Mouse (Mus musculus) midbrain, embryonic 10.5 days (tissue): ENCODE results near the gene Palm3. TPM values are rescaled to one million over a fixed set of nuclear protein-coding genes. Genes with fewer than 3 reads are reported as not detected.
"Not testable (repeated sequence)": the region's sequence is repeated elsewhere in the genome, so short reads cannot be mapped to it uniquely, and the experiment has no call there.

Source experiments
- DNase-seq: peaks from one replicate; pipeline ENCODE4 v3.0.0-alpha.2; 2017; ENCODE audit warnings: low spot score
- H3K27ac ChIP-seq: fragments of 300-500 bp; sonication (generic); replicated peaks from 2 replicates; pipeline ENCODE4 v1.5.1; 2016; ENCODE audit warnings: mild to moderate bottlenecking
- H3K27me3 ChIP-seq: fragments of 300-500 bp; sonication (generic); 2 replicates; pipeline ENCODE4 v1.6.1; 2016; ENCODE audit warnings: low read depth, mild to moderate bottlenecking; ENCODE audit not compliant: poor library complexity, severe bottlenecking
- H3K36me3 ChIP-seq: fragments of 300-500 bp; sonication (generic); 2 replicates; pipeline ENCODE4 v1.6.1; 2016; ENCODE audit warnings: mild to moderate bottlenecking, moderate library complexity
- H3K4me1 ChIP-seq: fragments of 300-500 bp; sonication (generic); 2 replicates; pipeline ENCODE4 v1.6.1; 2016
- H3K4me3 ChIP-seq: fragments of 300-500 bp; sonication (generic); 2 replicates; pipeline ENCODE4 v1.5.1; 2016; ENCODE audit warnings: mild to moderate bottlenecking, moderate library complexity
- H3K9me3 ChIP-seq: fragments of 300-500 bp; sonication (generic); replicated peaks from 2 replicates; pipeline ENCODE4 v1.6.1; 2016; ENCODE audit warnings: mild to moderate bottlenecking
- WGBS: fragments of 180-500 bp; shearing (Covaris S2); methylation state at CpG from one replicate; pipeline ENCODE4 v1.1.7; 2016; 5-methylcytosine and 5-hydroxymethylcytosine counted together
- polyA plus RNA-seq: library from polyadenylated mRNA; unstranded; fragments of >200 nt; fragmentation: Nextera tagmentation; extraction: Ambion mirVana; gene quantifications from 2 replicates; pipeline ENCODE4 v1.2.1, GENCODE M21; 2016

Gene Palm3
- polyA plus RNA-seq, 1 experiment from 2014 or later = 7.9 TPM

DNA sequence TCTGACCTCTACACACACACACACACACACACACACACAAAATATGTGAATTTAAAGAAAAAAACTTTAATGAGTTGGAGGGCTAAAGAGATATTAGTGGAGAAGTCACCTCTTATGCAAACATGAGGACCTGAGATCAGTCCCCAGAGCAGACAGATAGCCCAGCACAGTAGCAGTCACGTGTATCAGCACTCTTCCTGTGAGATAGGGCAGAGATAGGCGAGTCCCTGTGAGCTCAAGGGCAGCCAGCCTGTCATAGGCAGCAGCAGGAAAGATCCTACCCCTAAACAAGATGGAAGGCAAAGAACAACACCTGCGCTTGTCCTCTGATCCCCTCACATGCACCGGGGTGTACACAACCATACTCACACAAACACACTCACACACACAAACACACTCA lies 38.8 kb upstream of the Palm3 start:
- H3K4me3 ChIP-seq = no peak overlapping the region
- peaks cover 92% of the 10 kb centered on the region for H3K36me3 ChIP-seq
- H3K27me3 ChIP-seq = no peaks in the 10 kb centered on the region
- no peak overlapping the region for H3K27ac ChIP-seq
- DNase-seq = no peak
- WGBS = 87% methylated on average over 4 of the region's 4 CpGs
- no peaks in the 10 kb centered on the region for H3K9me3 ChIP-seq
- peaks cover 11% of the 10 kb centered on the region for H3K4me1 ChIP-seq

DNA sequence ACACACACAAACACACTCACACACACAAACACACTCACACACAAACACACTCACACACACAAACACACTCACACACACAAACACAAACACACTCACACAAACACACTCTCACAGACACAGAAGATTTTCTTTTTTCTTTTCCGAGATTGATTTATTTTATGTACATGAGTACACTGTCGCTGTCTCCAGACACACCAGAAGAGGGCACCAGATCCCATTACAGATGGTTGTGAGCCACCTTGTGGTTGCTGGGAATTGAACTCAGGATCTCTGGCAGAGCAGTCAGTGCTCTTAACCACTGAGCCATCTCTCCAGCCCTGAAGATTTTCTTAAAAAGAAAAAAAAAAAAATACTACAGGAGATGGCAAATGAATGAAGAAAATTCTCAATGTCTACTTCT lies 38.0 kb upstream of the Palm3 start:
- peaks cover 95% of the 10 kb centered on the region for H3K36me3 ChIP-seq
- not testable (repeated sequence) for H3K9me3 ChIP-seq, DNase-seq, H3K27me3 ChIP-seq, H3K27ac ChIP-seq, H3K4me1 ChIP-seq, H3K4me3 ChIP-seq
- WGBS = 94% methylated on average over 2 of the region's 2 CpGs

DNA sequence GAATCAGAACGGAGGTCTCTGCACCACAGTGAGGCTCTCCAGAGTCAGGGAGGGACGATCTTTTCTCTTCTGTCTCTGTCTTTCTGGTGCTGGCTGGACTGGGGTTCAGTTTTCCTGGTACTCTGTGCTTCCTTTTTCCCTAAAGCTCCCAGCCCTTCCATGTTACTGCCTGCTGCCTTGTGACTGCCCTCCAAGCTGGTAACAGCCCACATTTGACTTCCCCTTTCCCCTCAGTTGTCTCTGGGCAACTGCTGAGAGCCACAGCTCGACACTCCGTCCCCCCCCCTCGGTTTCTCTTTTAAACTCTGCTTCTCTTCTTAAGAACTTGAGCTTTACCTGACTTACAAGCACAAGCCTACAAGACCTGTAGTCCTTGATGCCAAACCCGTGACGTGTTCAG lies 32.0 kb upstream of the Palm3 start:
- Histone ChIP-seq H3K4me3 (no peak overlapping the region), H3K9me3 (no peaks in the 10 kb centered on the region), H3K4me1 (no peaks in the 10 kb centered on the region), H3K27me3 (no peaks in the 10 kb centered on the region), H3K27ac (no peak overlapping the region), H3K36me3 (peaks cover 96% of the 10 kb centered on the region)
- DNase-seq = no peak
- WGBS = 91% methylated on average over 7 of the region's 7 CpGs

GRCm38 (mm10) chr8:83990170-83990569 lies 31.1 kb upstream of the Palm3 start:
- H3K36me3 ChIP-seq = peaks cover 96% of the 10 kb centered on the region
- no peak for DNase-seq
- no peaks in the 10 kb centered on the region for H3K9me3 ChIP-seq
- no peaks in the 10 kb centered on the region for H3K4me1 ChIP-seq
- 94% methylated on average over 14 of the region's 14 CpGs for WGBS
- peaks cover 7% of the 10 kb centered on the region; the same call in 1 of the 2 replicates for H3K27me3 ChIP-seq
- no peak overlapping the region for H3K27ac ChIP-seq
- H3K4me3 ChIP-seq = no peak overlapping the region

GRCm38 (mm10) chr8:83992488-83992887 lies 28.8 kb upstream of the Palm3 start:
- Histone ChIP-seq H3K27me3 (peaks cover 11% of the 10 kb centered on the region; the same call in 1 of the 2 replicates), H3K9me3 (no peaks in the 10 kb centered on the region), H3K4me3 (no peak overlapping the region), H3K36me3 (peaks cover 75% of the 10 kb centered on the region), H3K27ac (no peak overlapping the region), H3K4me1 (peaks cover 14% of the 10 kb centered on the region)
- DNase-seq = no peak
- 80% methylated on average over 2 of the region's 2 CpGs for WGBS

- H3K4me3 ChIP-seq = no peak overlapping the region
- peaks cover 14% of the 10 kb centered on the region for H3K27me3 ChIP-seq
- peaks cover 21% of the 10 kb centered on the region for H3K4me1 ChIP-seq
- no peak for DNase-seq
- no peak overlapping the region for H3K27ac ChIP-seq
- H3K9me3 ChIP-seq = no peaks in the 10 kb centered on the region
- H3K36me3 ChIP-seq = peaks cover 60% of the 10 kb centered on the region
- 92% methylated on average over 3 of the region's 3 CpGs for WGBS
Measured at GRCm38 (mm10) chr8:83994030-83994429, 27.2 kb upstream of the Palm3 start.

GRCm38 (mm10) chr8:83995973-83996372 lies 25.3 kb upstream of the Palm3 start:
- peak; percentile 26 for DNase-seq
- peaks cover 32% of the 10 kb centered on the region for H3K4me1 ChIP-seq
- H3K9me3 ChIP-seq = no peaks in the 10 kb centered on the region
- peaks cover 60% of the 10 kb centered on the region for H3K36me3 ChIP-seq
- peaks cover 34% of the 10 kb centered on the region for H3K27me3 ChIP-seq
- 10% methylated on average over 12 of the region's 12 CpGs for WGBS
- peak overlapping the region; percentile 87 for H3K4me3 ChIP-seq
- H3K27ac ChIP-seq = peak overlapping the region; percentile 94

DNA sequence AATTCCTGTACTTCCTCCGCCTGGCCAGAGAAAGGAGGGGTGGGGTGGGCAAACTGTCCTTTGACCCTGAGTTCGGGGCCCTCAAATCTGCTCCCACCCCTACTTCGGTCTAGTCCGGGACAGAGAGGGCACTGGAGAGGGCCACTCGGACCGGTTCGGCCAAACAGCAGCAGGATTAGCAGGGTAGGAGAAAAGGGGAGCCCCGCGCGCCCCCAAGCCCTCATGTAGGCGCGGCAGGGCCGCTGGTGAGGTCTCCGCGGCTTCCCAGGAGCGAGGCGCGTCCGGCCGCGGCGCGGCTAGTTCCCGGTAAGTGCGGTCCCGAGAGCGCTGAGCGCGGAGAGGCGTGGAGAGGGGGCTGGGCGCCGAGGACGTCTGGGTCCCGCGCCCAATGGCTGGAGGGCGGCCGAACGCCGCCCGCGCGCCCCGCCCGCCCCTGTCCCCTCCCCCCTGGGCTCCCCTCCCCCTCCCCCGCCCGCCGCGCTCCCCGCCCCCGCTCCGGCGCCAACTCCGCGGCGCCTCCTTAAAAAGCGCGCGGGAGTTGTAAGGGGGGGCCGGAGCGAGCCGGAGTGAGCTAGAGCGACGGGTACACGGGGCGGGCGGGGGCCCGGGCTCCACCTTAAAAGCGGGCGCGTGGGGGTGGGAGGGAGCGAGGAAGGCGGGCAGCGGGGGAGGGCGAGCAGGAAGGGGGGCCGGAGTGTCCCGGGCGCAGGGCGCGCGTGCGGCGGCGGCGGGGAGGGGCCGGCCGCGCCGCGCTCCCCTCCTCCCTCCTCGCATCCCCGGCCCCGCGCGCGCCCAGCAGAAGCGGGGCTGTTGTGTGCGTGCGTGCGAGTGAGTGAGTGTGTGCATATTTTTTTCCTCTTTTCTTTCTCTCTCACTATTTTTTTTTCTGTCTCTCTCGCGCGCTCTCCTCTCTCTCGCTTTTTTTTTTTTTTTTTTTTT lies 24.4 kb upstream of the Palm3 start:
- peak overlapping the region; percentile 87 for H3K4me3 ChIP-seq
- H3K36me3 ChIP-seq = peaks cover 60% of the 10 kb centered on the region
- DNase-seq = peak; percentile 89
- WGBS = under 1% methylated on average over 65 of the region's 103 CpGs
- H3K4me1 ChIP-seq = peaks cover 41% of the 10 kb centered on the region
- no peaks in the 10 kb centered on the region for H3K9me3 ChIP-seq
- peak overlapping the region; percentile 94 for H3K27ac ChIP-seq
- H3K27me3 ChIP-seq = peaks cover 42% of the 10 kb centered on the region

DNA sequence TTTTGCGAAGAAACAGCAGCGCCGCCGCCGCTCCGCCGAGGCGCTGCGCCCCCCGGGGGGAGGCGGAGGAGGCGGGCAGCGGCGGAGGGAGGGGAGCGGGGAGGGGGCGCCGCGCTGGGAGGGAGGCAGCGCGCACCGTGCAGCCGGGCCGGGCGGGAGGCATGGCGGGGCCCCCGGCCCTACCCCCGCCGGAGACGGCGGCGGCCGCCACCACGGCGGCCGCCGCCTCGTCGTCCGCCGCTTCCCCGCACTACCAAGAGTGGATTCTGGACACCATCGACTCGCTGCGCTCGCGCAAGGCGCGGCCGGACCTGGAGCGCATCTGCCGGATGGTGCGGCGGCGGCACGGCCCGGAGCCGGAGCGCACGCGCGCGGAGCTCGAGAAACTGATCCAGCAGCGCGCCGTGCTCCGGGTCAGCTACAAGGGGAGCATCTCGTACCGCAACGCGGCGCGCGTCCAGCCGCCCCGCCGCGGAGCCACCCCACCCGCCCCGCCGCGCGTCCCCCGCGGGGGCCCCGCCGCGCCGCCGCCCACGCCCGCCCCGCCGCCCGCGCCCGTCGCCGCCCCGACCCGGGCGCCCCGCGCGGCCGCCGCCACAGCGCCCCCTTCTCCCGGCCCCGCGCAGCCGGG lies 23.6 kb upstream of the Palm3 start, which contains the start of gene Samd1:
Gene Samd1, plus strand, starts transcription at position 162 of the 631 bp plus-strand sequence.
- peaks cover 57% of the 10 kb centered on the region for H3K36me3 ChIP-seq
- 11% methylated on average over 101 of the region's 112 CpGs for WGBS

GRCm38 (mm10) chr8:83998231-83999056 lies 22.8 kb upstream of the Palm3 start:
- Histone ChIP-seq H3K27ac (peak overlapping the region; percentile 83), H3K4me3 (peak overlapping the region; percentile 87), H3K9me3 (no peaks in the 10 kb centered on the region), H3K4me1 (peaks cover 49% of the 10 kb centered on the region), H3K36me3 (peaks cover 50% of the 10 kb centered on the region), H3K27me3 (peaks cover 58% of the 10 kb centered on the region)
- peak; percentile 73 for DNase-seq
- 10% methylated on average over 92 of the region's 92 CpGs for WGBS

More for the DNA sequence above, 23.6 kb upstream of the Palm3 start, which contains the start of gene Samd1:
- H3K27me3 ChIP-seq = peaks cover 50% of the 10 kb centered on the region
- peak within 1 kb of the TSS; percentile 94 for H3K27ac ChIP-seq
- DNase-seq = peak; percentile 68
- peaks cover 41% of the 10 kb centered on the region for H3K4me1 ChIP-seq
- H3K4me3 ChIP-seq = peak within 1 kb of the TSS; percentile 87
- no peaks in the 10 kb centered on the region for H3K9me3 ChIP-seq

DNA sequence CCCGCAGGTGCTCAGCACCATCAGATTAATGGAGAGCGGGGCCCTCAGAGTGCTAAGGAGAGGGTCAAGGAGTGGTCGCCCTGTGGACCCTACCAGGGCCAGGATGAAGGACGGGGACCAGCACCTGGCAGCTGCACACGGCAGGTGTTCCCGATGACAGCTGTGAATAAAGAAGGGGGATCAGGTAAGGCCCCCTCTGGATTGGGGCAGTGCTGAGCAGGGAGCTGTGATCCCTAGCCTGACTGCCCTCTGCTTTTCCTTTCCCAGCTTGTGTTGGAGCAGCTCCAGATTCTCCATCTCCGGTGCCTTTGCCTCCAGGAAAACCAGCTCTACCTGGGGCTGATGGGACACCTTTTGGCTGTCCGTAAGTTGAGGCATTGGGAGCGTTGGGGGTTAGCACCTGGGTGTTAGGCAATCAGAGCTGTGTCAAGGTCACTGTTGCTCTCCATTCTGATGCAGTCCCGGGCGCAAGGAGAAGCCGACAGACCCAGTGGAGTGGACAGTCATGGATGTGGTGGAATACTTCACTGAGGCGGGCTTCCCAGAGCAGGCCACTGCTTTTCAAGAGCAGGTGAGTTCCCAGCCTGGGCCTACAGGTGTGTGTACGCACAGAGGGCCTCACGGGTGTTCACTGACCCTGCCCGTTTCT lies 22.1 kb upstream of the Palm3 start:
- no peak for DNase-seq
- 71% methylated on average over 16 of the region's 16 CpGs for WGBS
- Histone ChIP-seq H3K27me3 (peaks cover 66% of the 10 kb centered on the region), H3K36me3 (peaks cover 44% of the 10 kb centered on the region), H3K27ac (peak overlapping the region; percentile 83; the same call in 1 of the 2 replicates), H3K4me1 (peaks cover 57% of the 10 kb centered on the region), H3K9me3 (no peaks in the 10 kb centered on the region), H3K4me3 (peak overlapping the region; percentile 87)

GRCm38 (mm10) chr8:83999825-84000224 lies 21.4 kb upstream of the Palm3 start:
- Histone ChIP-seq H3K36me3 (peaks cover 37% of the 10 kb centered on the region), H3K27me3 (peaks cover 65% of the 10 kb centered on the region), H3K4me1 (peaks cover 62% of the 10 kb centered on the region), H3K27ac (no peak overlapping the region), H3K4me3 (peak overlapping the region; percentile 87; the same call in 1 of the 2 replicates), H3K9me3 (no peaks in the 10 kb centered on the region)
- 89% methylated on average over 2 of the region's 2 CpGs for WGBS
- no peak for DNase-seq
